Mouse (Mus musculus) limb, embryonic 15.5 days (tissue): ENCODE data around the gene Llgl1. TPM values are rescaled to one million over a fixed set of nuclear protein-coding genes. Genes with fewer than 3 reads are reported as not detected.
A peak's percentile ranks its signal among the peaks of the same experiment; 100 is the strongest.

Experiments
- ATAC-seq: fragments of 200-750 bp; cut with Nextera tagmentation; 2 replicates; pipeline ENCODE4 v1.8.0; 2017; ENCODE audit warnings: low read depth, moderate TSS enrichment; ENCODE audit not compliant: insufficient number of reproducible peaks, low FRiP score, low TSS enrichment
- H3K27ac ChIP-seq: fragments of 300-500 bp; sonication (generic); 2 replicates; pipeline ENCODE4 v1.5.1; 2015; ENCODE audit warnings: moderate library complexity, mild to moderate bottlenecking, inconsistent platforms
- H3K27me3 ChIP-seq: fragments of 300-500 bp; sonication (generic); 2 replicates; pipeline ENCODE4 v1.6.1; 2015; ENCODE audit warnings: inconsistent platforms
- H3K36me3 ChIP-seq: fragments of 300-500 bp; sonication (generic); 2 replicates; pipeline ENCODE4 v1.6.1; 2015; ENCODE audit warnings: inconsistent platforms
- H3K4me1 ChIP-seq: fragments of 300-500 bp; sonication (generic); 2 replicates; pipeline ENCODE4 v1.6.1; 2015; ENCODE audit warnings: inconsistent platforms
- H3K4me2 ChIP-seq: fragments of 300-500 bp; sonication (generic); 2 replicates; pipeline ENCODE4 v1.6.1; 2015; ENCODE audit warnings: mild to moderate bottlenecking, inconsistent platforms
- H3K4me3 ChIP-seq: fragments of 300-500 bp; sonication (generic); 2 replicates; pipeline ENCODE4 v1.5.1; 2015; ENCODE audit warnings: mild to moderate bottlenecking, inconsistent platforms
- H3K9ac ChIP-seq: fragments of 300-500 bp; sonication (generic); 2 replicates; pipeline ENCODE4 v1.6.1; 2015; ENCODE audit warnings: inconsistent platforms
- H3K9me3 ChIP-seq: fragments of 300-500 bp; sonication (generic); 2 replicates; pipeline ENCODE4 v1.6.1; 2016; ENCODE audit warnings: inconsistent platforms
- WGBS: fragments of 180-500 bp; shearing (Covaris S2); methylation state at CpG from one replicate; pipeline ENCODE4 v1.1.7; 2015; 5-methylcytosine and 5-hydroxymethylcytosine counted together
- polyA plus RNA-seq: library from polyadenylated mRNA; unstranded; fragments of >200 nt; fragmentation: Nextera tagmentation; extraction: Ambion mirVana; gene quantifications from 2 replicates; pipeline ENCODE4 v1.2.1, GENCODE M21; 2015

Llgl1 gene
- polyA plus RNA-seq, 1 experiment from 2014 or later, result 56.9 TPM

DNA sequence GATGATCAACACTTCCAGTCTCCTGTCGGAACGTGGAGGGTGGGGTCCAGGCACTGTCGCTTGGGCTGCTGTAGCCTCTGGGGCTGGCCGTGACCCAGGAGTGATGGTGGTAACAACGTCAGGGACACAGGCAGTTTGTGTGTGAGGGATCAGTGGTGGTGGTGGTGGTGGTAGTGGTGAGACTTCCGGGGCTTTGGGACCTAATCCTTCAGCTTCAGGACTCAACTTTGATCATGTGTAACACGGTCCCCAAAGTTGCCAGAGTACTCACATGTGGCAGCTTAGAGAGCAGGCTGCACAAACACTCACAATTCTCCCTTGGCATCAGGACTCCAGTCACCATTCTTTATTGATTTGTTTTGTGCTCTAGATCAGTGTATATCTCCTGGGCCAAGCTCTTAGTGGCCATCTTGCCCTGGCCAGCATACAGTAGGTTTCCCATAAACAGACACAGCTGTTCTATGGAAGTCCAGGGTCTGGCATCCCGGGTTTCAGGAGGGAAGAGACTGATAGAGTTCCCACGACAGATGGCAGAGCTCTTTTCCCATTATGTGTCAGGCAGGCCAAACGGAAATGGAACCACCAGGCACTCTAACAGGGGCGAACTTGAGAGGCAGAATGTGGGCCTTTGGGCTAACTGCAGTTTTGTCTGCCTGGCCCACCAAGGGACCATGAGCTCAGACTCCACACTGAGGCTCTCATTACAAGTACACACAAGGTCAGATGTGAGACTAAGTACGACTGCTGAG lies 28.0 kb downstream of the Llgl1 start:
- H3K27me3 ChIP-seq, result no peaks in the 10 kb centered on the region
- H3K36me3 ChIP-seq, result peaks cover 42% of the 10 kb centered on the region
- peak overlapping the region; percentile 80 for H3K4me2 ChIP-seq
- 4% methylated on average over 12 of the region's 12 CpGs for WGBS
- H3K4me1 ChIP-seq, result peaks cover 32% of the 10 kb centered on the region
- H3K4me3 ChIP-seq, result peak overlapping the region; percentile 87
- peak overlapping the region; percentile 91 for H3K27ac ChIP-seq
- no peak; the same call in 1 of the 2 replicates for ATAC-seq
- H3K9ac ChIP-seq, result peak overlapping the region; percentile 76
- no peaks in the 10 kb centered on the region for H3K9me3 ChIP-seq

DNA sequence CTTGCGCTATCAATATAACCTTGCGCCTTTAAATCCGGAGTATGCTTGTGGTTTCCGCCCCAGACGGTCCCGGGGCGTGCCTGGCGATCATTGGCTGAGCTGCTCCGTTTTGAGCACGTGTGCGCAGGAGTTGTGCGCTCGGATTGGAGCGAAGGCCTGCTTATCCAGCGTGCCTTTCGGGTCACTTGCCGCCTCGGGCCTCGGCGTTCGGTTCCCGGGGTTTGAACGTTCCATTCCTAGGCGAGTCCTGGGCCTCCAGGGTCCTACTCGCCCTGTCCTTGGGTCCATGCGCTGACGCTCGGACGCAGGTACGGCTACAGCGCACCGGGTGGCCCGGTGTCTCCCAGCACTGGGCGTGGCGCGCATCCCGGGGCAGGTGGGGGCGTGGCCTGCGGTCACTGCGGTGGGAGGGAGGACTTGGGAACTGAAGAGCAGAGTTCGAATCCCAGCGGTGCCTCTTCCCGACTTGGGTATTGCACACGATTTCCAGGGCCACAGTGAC lies 28.8 kb downstream of the Llgl1 start, which contains the start of gene Mief2:
Gene Mief2, plus strand, starts transcription at position 139 of the 502 bp plus-strand sequence.
- no peaks in the 10 kb centered on the region for H3K27me3 ChIP-seq
- H3K4me2 ChIP-seq, result peak within 1 kb of the TSS; percentile 80
- H3K4me1 ChIP-seq, result peaks cover 32% of the 10 kb centered on the region
- H3K4me3 ChIP-seq, result peak within 1 kb of the TSS; percentile 87
- H3K9me3 ChIP-seq, result no peaks in the 10 kb centered on the region
- H3K9ac ChIP-seq, result peak within 1 kb of the TSS; percentile 76
- ATAC-seq, result peak; percentile 88
- H3K27ac ChIP-seq, result peak within 1 kb of the TSS; percentile 91
- under 1% methylated on average over 44 of the region's 44 CpGs for WGBS
- H3K36me3 ChIP-seq, result peaks cover 41% of the 10 kb centered on the region

DNA sequence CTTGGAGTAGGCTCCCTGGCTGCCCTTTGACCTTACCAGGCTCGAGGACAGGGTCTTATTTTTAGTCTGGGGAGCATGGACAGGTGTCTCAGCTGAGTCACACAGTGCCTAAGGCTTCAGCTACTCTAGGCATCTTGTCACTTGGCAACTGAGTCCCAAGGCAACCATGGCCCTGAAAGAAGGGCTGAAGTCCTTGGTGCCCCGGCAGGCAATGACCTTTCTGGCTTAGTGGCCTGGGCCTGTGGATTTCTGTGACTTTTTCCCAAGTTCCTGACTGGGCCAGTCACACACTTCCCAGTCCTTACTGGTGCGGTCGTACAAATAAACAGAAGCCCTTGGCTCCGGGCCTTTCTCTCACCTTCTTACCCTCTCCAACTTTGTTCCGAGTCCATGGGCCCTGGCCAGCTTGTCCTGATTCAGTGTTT lies 29.7 kb downstream of the Llgl1 start:
- 75% methylated on average over 6 of the region's 6 CpGs for WGBS
- no peak for ATAC-seq
- Histone ChIP-seq H3K4me1 (peaks cover 32% of the 10 kb centered on the region), H3K27me3 (no peaks in the 10 kb centered on the region), H3K36me3 (peaks cover 36% of the 10 kb centered on the region), H3K9me3 (no peaks in the 10 kb centered on the region), H3K9ac (no peak overlapping the region), H3K4me2 (peak overlapping the region; percentile 80), H3K4me3 (peak overlapping the region; percentile 87), H3K27ac (no peak overlapping the region)

DNA sequence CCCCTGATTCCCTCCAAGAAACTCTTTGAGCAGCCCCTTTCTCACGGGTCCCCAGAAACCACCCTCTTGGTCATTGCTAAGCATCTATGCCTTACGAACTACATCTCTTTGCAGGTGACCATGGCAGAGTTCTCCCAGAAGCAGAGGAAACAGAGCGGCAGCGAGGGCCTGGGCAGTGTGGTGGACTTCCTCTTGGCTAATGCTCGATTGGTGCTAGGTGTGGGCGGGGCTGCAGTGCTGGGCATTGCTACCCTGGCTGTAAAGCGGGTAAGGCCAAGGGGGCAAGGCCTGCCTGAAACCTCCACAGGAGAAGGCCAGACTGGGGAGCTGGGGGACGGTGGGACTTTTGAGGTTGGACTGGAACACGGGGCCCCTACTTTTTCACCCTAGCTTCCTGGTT lies 30.6 kb downstream of the Llgl1 start:
- Histone ChIP-seq H3K9ac (no peak overlapping the region), H3K9me3 (no peaks in the 10 kb centered on the region), H3K4me3 (no peak overlapping the region), H3K36me3 (peaks cover 28% of the 10 kb centered on the region), H3K27ac (no peak overlapping the region), H3K4me1 (peaks cover 32% of the 10 kb centered on the region), H3K27me3 (no peaks in the 10 kb centered on the region), H3K4me2 (no peak overlapping the region)
- 85% methylated on average over 9 of the region's 9 CpGs for WGBS
- no peak for ATAC-seq

DNA sequence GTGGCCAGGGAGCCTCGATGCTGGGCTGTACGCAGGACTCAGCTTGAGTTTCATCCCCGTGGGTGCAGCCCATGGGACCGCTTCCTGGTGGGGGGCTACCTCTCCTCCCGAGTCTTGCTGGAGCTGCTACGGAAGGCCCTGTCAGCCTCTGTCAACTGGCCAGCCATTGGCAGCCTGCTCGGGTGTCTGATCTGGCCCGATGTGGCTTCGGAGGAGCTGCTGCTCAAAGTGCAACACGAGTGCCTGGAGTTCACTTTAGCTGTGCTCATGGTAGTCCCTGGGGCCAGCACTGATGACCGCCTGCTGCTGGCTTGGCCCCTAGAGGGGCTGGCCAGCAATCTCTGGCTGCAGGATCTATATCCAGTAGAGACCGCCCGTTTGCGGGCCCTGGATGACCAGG lies 31.7 kb downstream of the Llgl1 start:
- Histone ChIP-seq H3K27ac (no peak overlapping the region), H3K27me3 (no peaks in the 10 kb centered on the region), H3K9ac (no peak overlapping the region), H3K36me3 (peaks cover 28% of the 10 kb centered on the region), H3K4me1 (peaks cover 26% of the 10 kb centered on the region), H3K4me3 (no peak overlapping the region), H3K4me2 (no peak overlapping the region), H3K9me3 (no peaks in the 10 kb centered on the region)
- WGBS, result 91% methylated on average over 14 of the region's 14 CpGs
- no peak for ATAC-seq

DNA sequence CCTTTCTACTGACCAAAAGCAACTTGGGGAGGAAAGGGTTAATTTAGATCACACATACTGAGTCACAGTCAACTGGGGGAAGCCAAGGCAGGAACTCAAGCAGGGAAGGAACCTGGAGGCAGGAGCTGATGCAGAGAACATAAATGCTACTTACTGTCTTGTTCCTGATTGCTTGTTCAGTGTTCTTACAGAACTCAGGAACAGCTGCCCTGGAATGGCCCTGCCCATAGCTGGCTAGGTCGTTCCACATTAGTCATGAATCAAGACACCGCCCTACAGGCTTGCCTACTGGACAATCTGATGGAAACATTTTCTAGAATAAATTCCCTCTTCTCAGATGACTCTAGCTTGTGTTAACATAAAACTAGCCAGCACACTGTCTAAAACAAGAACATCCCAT lies 34.7 kb downstream of the Llgl1 start:
- Histone ChIP-seq H3K27ac (no peak overlapping the region), H3K4me3 (no peak overlapping the region), H3K9ac (no peak overlapping the region), H3K27me3 (no peaks in the 10 kb centered on the region), H3K9me3 (no peaks in the 10 kb centered on the region), H3K36me3 (peaks cover 37% of the 10 kb centered on the region), H3K4me1 (peaks cover 6% of the 10 kb centered on the region), H3K4me2 (no peak overlapping the region)
- no peak for ATAC-seq
- 70% methylated on average over 2 of the region's 2 CpGs for WGBS

DNA sequence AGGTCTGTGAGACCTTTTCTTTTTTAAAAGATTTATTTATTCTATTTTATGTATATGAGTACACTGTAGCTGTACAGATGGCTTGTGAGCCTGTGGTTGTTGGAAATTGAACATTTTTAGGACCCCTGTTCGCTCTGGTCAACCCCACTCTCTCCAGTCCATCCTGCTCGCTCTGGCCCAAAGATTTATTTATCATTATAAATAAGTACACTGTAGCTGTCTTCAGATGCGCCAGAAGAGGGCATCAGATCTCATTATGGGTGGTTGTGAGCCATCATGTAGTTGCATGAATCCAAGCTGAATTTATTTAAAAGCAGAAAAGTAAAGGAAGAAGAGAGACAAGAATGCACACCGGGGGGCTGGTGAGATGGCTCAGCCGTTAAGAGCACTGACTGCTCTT lies 35.7 kb downstream of the Llgl1 start:
- Histone ChIP-seq H3K27me3 (no peaks in the 10 kb centered on the region), H3K4me2 (no peak overlapping the region), H3K4me1 (no peaks in the 10 kb centered on the region), H3K36me3 (peaks cover 47% of the 10 kb centered on the region), H3K9ac (no peak overlapping the region), H3K27ac (no peak overlapping the region), H3K4me3 (no peak overlapping the region), H3K9me3 (no peaks in the 10 kb centered on the region)
- ATAC-seq, result no peak
- WGBS, result 80% methylated on average over 5 of the region's 5 CpGs

DNA sequence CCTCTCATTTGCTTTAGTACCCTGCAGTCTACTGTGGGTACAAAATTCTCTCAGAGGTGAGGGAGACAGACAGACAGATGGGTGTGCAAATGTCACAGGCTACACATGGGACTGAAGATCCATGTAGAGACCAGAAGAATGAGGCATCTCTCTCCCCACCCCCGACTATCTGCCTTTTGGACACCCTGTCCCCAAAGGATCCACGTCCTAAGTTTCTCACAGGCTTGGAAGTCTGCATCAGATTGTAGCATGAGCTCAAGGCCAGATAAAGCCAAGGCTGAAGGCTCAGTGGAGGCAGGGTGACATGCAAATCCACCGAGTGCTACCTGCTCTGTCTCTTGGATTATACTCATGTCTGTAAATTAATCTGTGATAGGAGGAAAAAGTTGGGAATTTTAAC lies 37.0 kb downstream of the Llgl1 start:
- H3K4me3 ChIP-seq, result no peak overlapping the region
- no peak overlapping the region for H3K9ac ChIP-seq
- H3K4me2 ChIP-seq, result no peak overlapping the region
- peaks cover 47% of the 10 kb centered on the region for H3K36me3 ChIP-seq
- H3K9me3 ChIP-seq, result no peaks in the 10 kb centered on the region
- no peaks in the 10 kb centered on the region for H3K27me3 ChIP-seq
- H3K27ac ChIP-seq, result no peak overlapping the region
- no peaks in the 10 kb centered on the region for H3K4me1 ChIP-seq
- WGBS, result 78% methylated on average over 3 of the region's 3 CpGs
- no peak for ATAC-seq

DNA sequence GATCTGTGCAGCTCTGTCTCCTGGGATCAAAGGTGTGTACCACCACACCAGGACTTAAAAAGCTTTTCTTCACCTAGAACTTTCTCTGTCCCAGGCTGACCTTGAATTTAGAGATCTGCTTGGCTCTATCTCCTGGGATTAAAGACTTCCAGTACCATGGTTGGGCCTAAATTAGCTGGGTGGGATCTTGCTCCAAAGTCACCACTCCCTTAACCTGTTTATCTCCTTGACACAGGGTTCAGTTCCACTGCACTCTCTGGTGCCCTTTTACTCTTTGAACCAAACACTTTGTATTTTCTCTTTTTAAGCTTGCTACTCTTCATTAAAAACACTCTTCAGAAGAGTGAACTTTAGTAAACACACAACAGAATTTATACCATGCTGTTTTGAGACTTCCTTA lies 37.9 kb downstream of the Llgl1 start:
- H3K36me3 ChIP-seq, result peaks cover 52% of the 10 kb centered on the region

DNA sequence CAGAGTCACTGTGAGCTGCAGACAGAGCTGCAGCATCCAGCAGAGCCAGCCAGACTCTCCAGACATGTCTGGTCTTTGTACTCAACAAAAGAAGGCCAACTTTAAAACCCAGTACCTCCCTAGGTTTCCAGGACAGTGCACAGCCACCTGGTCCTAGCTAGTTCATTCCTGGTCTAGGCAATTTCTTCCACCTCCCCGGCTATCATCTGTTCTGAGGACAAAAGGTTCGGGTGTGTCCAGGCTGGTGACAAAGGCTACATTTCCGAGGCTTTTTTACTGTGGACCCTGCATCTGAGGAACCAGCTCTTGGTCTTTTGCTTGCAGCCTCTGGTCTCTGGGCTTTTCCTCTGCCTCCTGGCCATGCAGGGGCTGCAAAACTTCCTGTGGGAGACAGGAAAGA lies 40.8 kb downstream of the Llgl1 start:
- no peak overlapping the region for H3K4me2 ChIP-seq
- no peaks in the 10 kb centered on the region for H3K9me3 ChIP-seq
- no peak overlapping the region for H3K27ac ChIP-seq
- H3K9ac ChIP-seq, result no peak overlapping the region
- peaks cover 68% of the 10 kb centered on the region for H3K36me3 ChIP-seq
- no peak for ATAC-seq
- H3K27me3 ChIP-seq, result no peaks in the 10 kb centered on the region
- no peaks in the 10 kb centered on the region for H3K4me1 ChIP-seq
- no peak overlapping the region for H3K4me3 ChIP-seq
- 78% methylated on average over 3 of the region's 3 CpGs for WGBS

More for the DNA sequence above, 37.9 kb downstream of the Llgl1 start:
- Histone ChIP-seq H3K4me2 (no peak overlapping the region), H3K9ac (no peak overlapping the region), H3K9me3 (no peaks in the 10 kb centered on the region), H3K27ac (no peak overlapping the region), H3K4me1 (no peaks in the 10 kb centered on the region), H3K4me3 (no peak overlapping the region), H3K27me3 (no peaks in the 10 kb centered on the region)
- no peak for ATAC-seq

DNA sequence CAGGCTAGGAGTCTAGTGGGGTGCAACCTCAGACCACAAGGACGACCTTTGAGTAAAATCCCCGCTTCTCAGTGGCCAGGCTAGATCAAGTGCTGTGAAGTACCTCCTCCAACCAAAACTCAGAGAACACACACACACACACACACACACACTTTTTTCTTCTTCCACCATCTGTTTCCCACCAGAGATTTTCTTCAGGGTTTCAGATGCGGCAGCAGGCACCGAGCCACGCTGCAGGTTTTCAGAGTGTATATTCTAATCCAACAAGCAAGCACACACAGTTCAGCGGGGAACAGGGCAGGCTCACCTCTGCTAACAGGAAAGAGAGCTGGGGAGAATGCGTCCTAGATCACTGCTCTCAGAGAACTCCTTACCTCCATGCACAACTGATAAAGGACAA lies 56.0 kb downstream of the Llgl1 start:
- Histone ChIP-seq H3K4me3 (no peak overlapping the region), H3K27me3 (no peaks in the 10 kb centered on the region), H3K9me3 (no peaks in the 10 kb centered on the region), H3K36me3 (peaks cover 75% of the 10 kb centered on the region), H3K9ac (no peak overlapping the region), H3K27ac (no peak overlapping the region), H3K4me1 (no peaks in the 10 kb centered on the region), H3K4me2 (no peak overlapping the region)
- no peak for ATAC-seq
- 95% methylated on average over 7 of the region's 7 CpGs for WGBS

DNA sequence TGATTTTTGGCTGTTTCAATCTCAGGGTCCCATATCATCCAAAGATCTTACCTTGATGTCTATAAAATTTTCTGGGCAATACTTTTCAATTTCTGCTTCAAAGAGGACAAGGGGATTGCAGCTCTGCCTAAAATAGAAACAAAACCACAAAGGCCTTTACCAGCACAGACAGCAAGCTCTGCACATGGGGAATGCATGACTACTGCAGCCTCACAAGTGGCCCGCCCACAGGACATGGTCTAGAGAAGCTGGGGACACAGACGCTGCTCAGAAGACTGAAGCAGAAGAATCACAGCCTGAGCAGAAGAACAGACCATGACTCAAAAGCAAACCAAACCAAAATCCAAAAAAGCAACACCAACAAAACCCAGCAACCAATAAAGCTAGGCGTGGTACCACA lies 62.2 kb downstream of the Llgl1 start:
- Histone ChIP-seq H3K4me3 (no peak overlapping the region), H3K9me3 (no peaks in the 10 kb centered on the region), H3K9ac (no peak overlapping the region), H3K4me1 (no peaks in the 10 kb centered on the region), H3K4me2 (no peak overlapping the region), H3K36me3 (peaks cover 39% of the 10 kb centered on the region), H3K27me3 (no peaks in the 10 kb centered on the region), H3K27ac (no peak overlapping the region)
- no peak for ATAC-seq
- 89% methylated on average over 3 of the region's 3 CpGs for WGBS
